Mouse (Mus musculus) WW6 (cell line): ENCODE results near the gene Ankrd55.
"Not testable (repeated sequence)": the region's sequence is repeated elsewhere in the genome, so short reads cannot be mapped to it uniquely, and the experiment has no call there.

Experiments used
- DNase-seq: peaks from one replicate; pipeline ENCODE4 v3.0.0-alpha.2; 2013; ENCODE audit warnings: low read depth, low spot score

Ankrd55 gene

DNA sequence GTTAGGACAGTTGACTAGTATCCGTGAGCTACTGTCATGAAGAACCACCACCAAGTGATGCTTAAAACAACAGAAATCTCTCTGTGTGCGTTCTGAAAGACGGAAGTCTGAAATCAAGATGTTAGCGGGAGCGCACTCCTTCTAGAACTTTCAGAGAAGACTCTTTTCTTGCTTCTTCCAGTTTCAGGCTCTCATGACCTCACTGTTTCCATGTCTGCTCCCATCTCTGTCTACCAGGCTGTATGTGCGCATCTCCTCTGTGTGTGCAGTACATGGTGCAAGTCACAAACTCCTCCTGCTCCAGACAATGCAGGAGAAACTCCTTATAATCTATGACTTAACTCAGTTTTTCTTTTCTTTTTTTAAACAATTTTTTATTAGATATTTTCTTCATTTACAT lies 4.8 kb downstream of the Ankrd55 start:
- no peak for DNase-seq

DNA sequence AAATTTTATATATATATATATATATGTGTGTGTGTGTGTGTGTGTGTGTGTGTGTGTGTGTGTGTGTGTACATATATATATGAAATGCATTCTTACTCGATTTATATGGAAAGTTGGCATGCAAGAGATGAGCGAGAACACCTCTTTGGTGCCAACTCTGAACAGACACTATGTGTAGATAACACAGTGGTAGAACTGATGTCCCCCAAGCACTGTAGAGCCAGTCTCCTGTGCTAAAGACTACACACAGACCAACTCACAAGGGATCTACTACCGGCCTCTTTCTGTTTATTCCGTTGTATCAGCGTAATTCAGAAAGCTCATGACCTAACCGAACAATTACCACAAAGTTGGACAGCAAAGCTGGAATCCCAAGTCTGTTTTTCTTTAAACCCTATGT lies 6.2 kb downstream of the Ankrd55 start:
- DNase-seq: no peak

DNA sequence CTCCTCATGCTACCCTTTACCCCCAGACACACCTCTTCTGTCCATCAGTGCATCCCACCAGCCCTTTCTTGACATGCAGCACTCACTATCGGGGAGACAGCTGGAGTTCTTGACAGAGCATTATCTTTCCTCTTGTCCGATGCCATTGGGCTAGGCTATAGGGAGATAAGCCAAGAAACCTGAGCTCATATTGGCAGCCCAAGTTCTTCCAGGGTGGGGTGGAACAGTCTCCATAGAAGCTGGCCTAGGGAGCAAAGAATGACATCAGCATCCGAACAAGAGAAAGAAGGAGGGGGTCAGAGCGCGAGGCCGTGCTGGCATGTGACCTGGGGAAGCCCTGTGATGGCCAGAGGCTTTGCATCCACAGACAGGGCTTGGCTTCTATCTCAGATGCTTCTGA lies 9.5 kb downstream of the Ankrd55 start:
- no peak for DNase-seq

DNA sequence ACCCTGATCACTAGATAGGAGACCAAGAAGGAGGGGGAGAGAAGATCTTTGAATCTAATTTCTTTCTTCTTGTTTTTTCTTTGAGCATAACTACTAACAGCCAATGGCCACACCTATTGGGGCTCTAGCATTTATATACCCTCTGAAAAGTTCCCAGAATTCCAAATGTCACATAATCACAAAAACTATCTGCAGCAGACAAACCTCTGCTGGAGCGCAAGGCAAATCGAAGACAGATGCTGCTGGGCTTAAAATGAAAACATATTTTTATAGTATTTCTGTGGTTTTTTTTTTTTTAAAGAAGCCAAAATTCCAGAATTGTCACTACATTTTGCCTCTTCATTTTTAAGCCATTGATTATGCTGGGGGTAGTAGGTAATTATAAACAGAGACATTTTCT lies 15.2 kb downstream of the Ankrd55 start:
- DNase-seq: no peak

DNA sequence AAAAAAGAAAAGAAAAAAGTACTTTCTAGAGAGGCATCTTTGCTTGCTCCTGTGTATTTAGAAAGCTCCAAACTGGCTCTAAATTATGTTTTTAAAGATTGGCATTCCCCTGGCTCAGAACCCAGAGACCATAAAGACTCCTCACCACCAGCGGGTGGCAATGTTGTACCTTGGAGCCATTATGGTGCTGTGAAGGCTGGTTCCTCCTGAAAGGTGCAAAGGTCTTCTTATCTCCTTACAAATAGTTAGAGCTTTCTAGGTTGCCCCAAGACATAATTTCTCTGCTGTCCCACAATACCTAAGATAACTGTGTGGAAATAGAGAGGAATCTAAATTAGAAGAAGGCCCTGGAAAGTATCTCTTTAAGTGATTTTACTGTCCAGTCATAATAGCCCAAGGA lies 20.4 kb downstream of the Ankrd55 start:
- no peak for DNase-seq

DNA sequence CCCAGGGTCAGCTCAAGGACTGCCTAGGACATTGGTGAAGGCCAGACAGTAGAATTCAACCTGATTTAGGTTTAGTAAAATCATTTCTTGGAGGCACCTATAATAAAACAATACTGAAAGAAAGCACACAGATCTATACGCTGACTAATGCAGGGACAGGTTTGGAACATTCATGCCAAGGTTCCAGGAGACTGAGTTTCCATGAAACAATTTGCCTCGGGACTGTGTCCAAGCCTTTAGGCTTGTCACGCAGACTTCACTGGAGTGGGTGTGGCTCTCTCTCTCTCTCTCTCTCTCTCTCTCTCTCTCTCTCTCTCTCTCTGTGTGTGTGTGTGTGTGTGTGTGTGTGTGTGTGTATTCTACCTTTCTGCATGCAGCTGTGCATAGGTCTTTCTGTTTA lies 23.4 kb downstream of the Ankrd55 start:
- DNase-seq: not testable (repeated sequence)

DNA sequence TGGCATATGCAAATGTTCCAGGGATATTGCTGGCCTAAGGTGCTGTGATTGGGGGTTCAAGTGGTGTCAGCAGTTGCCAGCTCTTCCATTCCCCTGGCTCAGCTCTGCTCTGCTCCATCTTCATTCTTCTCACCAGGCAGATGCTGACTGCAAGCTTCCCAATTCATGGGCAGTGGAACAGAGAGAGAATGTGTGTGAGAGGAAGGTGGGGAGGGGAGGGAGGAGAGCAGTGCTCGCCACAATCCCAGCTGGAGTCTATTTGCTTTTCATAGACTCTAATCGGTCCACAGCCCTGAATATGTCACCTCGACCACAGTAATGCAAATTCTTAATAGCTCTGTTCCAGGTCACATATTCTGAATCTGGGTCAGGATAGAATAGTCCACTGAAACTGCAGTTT lies 27.2 kb downstream of the Ankrd55 start:
- DNase-seq: no peak

DNA sequence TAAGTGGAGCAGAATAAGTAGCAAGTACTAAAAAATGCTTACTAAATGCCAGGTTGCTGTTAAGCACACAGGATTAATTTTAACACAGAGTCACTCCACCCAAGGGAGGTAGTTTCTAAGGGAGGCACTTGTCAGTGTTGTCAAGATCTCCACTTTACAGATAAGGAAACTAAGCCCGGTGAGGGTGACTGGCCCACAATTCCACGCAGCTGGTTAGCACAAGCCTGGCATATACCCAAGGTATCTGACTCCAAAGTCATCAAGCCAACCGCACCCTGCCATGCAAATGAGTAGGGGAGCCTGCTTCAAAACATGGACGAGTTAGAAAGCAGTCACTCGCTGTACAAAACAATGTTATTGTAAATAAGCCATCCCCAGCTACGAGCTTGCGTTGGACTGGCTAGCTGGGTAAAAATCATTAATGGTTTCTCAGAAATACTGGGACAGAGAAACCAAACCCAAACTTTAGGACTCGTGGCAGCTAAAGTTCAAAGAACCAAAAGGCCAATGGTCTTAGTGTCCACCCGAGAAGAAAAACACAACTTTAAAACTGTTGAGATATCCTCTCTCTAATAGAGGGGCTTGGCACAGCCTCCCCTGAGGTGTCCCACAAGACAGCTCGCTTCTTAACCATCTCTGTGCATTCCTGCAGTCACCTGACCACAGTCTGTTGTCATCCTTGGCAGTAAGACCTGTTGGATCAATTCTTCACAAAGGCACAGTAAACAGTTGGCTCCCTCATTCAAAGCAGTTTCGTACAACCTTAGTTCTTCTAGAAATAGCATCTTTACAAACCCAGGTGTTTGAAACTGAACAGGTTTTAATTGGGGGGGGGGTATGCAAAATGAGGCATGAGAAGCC lies 28.6 kb downstream of the Ankrd55 start:
- DNase-seq: no peak

DNA sequence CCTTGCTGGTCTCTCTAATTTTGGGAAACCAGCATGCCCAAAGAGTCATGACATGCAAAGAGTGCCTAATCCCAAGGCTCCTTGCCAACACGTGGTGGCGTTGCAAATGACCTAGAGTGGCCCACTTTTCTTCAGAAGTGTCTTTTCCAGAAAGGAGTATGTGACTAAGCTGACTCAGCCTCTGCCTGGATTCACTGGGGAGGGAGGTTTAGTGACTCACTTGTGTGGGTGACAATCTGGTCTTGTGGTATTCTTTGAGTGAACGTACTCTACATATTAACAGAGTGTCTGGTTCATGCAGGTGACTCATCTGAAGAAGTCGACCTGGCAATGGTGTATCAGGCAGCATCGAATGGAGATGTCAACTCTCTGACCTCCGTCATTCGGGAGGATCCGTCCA lies 29.9 kb downstream of the Ankrd55 start:
- no peak for DNase-seq

DNA sequence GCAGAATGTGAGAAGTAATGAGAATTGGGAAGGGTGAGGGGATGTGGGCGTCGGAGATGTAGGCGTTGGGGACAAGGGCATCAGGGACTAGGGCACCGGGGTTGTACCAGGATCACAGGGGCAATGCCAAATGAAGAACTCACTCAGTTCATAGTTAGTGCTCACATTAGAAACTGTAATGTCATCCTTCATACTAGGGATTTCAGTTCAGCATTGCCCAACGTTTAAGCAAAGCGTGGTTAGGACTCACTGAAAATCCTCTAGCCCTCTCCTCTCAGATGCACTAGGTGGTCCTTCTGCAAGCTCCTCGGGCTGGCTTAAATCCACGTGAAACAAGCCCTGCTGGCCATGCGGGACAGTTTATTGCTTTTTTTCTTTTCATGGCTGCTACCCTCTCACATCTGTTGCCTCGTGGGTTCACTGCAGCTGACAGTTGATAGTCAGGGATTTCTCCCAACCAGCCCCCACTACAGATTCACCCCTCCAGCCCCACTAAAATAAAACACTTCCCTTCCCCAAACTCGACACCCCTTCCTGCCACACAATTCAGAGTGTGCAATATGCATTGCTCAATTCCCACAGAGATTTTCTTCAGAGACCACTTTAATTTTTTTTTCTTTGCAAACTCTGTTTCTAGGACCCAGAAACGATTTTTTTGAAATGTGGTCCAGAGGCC lies 35.5 kb downstream of the Ankrd55 start:
- DNase-seq: no peak

DNA sequence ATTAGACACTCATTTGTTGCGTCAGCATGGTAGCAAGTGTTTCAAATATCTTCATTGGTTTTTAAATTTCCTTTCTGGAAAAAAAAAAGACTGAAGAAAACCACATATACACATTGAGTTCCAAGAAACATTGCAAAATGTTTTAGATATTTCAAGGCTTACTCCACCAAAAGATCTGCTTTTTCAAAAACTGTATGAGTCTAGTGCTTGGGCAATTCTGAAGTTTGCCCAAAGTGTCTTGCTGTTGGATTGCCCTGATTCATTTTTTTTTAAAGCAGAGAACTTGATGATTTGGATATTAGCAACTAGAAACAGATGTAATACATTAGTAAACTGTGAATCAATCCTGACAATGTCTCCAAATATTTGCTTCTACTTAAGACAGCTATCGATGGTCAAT lies 36.9 kb downstream of the Ankrd55 start:
- DNase-seq: no peak

DNA sequence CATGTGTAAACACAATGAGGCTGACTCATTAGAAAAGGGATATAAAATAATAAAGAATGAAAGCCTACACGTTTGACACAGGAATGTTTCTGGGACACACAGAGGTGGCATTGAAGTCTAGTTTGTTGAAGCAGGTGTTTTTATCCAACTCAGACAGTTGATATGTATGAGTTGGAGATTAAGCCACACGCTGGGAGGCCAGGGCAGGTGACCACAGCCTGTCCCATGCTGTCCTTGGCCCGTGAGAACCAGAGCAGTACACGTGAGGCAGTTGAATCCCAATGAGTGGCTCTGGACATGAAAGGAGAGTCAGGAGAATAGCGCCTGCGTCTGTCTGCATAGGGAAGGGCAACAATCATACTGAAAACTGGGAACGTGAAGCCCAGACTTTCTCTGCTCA lies 38.2 kb downstream of the Ankrd55 start:
- no peak for DNase-seq

DNA sequence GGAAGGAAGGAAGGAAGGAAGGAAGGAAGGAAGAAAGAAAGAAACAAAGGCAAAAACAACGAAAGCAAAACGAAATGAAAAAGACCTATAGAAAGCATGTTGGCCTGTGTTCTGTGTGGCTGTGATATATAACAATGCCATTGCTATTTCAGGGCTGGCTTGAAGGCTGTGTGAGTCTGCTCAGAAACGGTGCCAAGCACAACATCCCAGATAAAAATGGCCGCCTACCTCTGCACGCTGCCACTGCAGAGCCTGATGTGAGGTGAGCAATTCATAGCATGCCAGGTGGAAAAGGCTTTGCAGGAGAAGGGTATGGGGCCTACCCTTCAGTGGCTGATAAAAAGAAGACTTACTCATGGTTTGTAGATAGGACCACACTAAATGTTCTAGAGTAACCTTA lies 38.7 kb downstream of the Ankrd55 start:
- DNase-seq: no peak

DNA sequence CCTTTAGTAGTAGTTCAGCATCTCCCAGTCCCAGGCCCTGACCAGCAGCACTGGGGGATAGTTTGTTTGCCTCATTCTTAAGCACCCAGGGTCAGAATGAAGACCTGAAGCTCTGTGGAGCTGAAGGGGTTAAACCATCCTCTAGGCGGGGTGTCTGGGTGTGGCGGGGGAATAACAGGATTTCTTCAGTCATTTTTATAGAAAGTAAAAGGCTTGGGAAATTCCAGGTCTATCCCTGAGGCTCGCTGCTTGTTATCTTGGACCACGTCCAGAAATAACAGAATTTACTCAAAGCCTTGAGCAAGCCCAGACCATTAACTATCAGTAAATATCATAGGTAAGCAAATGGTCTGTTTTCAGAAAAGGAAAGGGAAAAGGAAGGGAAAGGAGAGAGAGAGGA lies 39.3 kb downstream of the Ankrd55 start:
- DNase-seq: no peak

DNA sequence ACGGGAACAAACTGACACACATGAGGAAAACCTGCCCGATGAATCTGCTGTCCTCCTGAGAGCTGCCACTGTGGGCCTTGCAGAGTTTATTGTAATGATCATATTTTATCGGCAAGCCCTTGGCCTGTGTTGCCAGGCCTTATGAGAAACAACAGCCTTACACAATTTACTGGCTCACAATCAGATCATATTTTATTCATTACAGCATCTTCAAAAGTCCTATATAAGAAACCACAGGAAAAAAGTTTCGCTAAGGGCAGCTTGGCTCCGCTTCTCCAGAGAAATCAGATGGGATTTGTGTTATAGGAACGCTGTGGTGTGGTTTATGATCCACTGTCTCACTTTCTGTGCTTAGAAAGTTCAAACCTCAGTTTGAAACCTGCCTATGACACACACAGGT lies 42.0 kb downstream of the Ankrd55 start:
- no peak for DNase-seq

DNA sequence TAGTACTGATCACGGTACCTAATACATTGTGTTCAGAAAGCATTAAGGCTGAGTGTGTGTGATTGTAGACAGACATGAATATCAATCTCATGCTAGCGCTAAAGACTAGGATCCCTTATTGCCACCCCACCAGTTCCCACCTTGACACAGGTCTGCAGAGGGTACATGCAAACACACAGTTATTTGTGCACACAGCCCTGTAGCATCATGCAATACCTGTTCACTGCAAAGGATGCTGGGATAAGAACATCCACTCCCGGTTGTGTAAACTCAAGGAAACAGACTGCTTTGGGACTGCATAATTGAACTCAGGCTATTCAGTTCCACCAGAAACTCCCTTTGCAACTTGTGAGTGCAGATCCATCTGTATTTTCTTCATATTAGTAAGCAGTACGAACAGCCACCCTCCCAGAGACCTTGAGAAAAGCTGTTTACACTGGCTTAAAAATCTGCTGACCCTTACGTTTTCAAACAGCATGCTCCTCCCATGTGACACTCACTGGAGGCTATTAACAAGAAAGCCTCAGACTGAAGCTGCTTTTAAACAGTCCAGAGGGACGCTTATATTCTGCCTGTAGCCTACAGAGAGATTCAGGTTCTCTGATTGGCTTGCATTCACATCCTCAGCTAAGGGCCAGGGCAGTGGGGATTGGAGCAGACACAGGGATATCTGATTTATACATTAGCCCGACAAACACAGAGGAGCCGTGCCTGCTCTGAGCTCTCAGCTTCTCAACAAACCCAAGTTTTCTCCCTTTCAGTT lies 42.8 kb downstream of the Ankrd55 start:
- DNase-seq: no peak

DNA sequence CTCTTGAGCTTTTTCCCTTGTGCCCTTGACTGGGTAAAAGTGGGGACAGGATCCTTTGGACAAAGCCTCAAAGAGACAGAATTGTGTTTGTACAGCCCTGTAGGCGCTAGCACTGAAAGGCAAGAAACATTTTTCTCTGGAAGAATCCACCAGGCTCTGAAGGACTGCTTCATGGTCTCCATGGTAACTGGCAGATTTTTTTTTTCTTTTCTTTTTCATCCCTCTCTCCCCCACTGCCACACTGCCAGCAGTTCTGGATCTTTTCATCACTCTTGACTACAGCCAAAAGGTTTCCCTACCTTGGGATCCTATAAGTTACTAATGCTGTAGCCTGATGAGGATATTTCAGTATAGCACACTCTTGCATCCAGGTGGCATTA lies 43.4 kb downstream of the Ankrd55 start:
- DNase-seq: no peak

DNA sequence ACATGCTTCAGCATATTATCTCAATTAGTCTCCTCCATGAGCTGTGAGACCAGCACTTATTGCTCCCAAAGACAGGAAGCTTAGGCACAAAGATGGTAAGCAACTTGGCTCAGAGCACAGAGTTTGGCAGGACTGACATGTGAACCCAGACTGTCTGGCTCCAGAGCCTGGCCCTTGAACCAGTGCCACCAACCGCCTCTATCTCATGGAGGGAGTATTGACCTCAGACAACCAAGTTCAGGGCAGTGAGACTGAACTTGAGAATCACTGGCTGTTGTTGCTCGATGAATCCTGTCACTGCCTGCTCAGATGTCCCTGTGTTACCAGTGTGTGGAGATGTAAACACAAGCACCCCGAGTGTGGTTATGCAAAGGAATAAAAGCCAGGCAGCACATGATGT lies 47.3 kb downstream of the Ankrd55 start:
- no peak for DNase-seq

DNA sequence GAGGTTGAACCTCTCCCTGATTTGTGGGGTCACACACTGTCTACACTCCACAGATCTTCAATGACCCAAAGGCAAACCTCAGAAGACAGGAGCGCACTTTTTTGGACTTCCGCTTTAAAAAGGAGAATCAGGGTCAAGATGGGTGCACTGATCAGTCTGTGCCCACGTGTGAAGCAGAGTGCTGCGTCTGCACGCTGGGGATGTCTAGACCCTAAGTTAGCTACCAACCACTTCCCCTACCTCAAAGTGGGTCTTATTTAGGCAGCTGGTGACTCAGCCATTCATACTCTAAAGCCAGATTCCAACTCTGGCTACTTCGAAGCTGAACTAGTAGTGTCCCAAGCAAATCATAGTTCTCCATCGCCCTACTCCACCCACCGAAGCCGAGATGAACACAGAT lies 48.9 kb downstream of the Ankrd55 start:
- DNase-seq: no peak

DNA sequence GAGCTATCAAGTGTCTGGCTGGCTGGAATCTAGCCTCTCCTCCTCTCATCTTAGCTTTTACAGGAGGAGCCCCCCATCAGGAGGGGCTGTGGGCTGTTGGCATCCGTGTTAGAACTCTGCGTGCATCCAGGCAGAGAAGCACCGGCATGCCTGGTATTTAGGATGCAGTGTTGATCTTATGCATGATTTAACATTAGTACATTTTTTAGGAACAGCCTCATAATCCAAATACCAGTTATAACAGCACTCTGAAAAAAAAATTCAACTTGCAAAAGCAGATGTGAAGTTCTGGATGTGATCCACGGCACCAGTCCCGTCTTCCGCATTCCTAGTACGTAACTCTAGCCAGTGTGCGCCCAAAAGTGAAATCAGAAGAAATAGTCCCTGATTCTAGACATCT lies 52.0 kb downstream of the Ankrd55 start:
- DNase-seq: no peak

DNA sequence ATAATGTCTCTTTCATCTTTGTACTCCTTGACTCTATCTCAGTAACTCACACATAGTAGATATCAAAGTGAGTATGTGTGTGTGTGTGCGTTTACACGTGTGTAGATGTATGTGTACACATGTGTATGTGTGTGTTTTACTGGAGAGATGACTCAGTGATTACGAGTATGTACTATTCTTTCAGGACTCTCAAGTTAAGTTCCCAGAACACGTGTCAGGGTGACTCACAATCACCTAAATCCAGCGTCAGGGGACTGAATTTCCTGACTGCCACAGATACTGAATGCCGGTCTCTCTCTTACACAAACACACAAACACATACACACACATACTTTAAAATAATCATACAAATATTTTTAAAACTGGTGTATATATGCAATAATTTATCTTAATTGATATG lies 52.5 kb downstream of the Ankrd55 start:
- no peak for DNase-seq

DNA sequence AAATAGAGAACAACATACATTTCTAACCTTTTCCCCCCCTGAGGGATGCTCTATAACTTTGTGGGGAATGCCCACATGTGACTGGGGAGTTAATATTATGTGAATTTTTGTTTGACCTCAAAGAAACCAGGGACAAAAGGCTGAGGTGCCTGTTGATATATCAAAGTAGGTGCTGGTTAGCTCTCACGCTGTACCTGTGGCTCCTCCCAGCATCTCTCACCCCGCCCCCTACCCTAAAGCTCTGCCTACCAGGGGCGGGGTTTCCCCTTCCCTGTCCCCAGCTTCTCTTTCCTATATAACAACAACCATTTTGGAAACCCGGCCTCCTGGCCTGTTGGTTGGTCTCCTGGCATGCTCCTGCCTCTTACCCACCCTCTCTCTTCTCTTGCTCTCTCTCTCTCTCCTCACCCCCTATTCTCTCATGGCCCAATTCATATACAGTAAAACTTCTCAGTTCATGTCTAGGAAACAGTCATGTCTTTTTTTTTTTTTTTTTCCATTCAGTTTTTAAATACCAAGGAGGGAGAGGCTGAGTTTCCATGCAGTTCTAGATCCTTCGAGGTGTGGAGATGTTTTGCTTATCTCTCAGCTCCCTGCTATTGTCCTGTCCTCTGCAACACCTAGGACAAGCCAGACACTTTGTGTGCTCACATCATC lies 54.8 kb downstream of the Ankrd55 start:
- DNase-seq: no peak
